Mouse (Mus musculus): ENCODE measurements at regions not wholly inside any gene's neighbourhood (a gene's known extent, or its start where the extent isn't known, plus 50 kb on each side); places are given as distances from the start of the nearest gene placed in this dataset.
A peak's percentile ranks its signal among the peaks of the same experiment; 100 is the strongest.

DNA sequence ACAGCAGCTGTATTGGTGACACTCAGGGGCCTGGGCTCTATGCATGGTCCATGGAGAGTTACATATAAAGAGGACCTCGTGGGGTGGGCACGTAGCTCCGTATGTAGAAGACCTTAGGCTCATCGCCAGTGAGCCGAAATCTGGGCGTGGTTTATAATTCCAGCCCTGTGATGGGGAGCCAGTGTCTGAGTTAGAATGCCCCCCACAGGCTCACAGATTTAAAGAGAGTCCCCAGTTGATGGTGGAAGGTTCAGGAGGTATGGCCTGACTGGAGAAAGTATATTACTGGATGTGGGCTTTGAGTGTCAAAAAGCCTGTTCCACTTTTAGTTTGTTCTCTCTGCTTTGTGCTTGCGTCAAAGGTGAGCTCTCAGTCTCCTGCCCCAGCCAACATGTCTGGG, 54.8 kb downstream of the 1700122O11Rik start:
- peak; percentile 62 for DNase-seq (ENCODE audit: low read depth, low spot score)

DNA sequence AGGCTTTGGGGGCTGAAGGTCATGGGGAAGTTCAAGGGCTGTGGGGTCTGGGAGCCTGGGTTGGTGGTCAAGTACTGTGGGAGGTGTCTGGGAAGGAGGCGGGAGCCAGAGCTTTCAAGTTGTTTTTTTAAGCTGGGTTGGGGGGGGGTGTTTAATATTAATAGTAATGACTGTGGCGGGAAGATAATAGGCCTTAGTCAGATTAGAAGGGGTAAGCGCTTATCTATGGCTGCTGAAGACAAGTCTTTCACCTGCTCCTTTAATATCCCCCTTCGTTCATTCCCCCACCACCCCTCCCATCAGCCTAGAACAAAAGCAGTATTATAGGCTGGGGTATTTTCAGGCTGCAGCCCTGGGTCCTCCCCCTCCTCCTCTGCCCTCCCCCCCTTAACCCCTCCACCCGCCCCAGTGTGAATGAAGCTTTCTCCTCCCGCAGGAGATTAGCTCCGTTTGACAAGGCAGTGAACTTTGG, 56.5 kb downstream of the 1700122O11Rik start:
- no peak for DNase-seq (ENCODE audit: low read depth, low spot score)

DNA sequence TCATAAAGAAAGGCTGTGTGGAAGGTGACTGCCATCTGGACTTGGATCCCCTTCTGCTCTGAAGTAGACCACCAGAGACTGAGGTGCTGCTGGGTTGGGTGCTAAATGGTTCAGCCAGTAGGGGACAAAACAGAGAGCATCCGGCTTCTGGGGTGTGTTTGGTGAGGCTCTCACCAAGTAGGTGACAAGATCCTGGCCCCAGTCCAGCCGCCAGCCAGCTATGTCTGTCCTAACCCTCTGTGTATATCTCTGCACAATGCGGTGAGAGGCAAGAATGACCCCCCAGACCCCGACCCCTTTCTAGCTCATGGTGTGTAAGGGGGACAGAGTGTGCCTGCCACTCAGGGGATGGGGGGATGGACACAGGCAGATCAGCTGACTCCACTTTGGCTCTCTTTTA, 54.8 kb upstream of the Foxp4 start:
- DNase-seq (ENCODE audit: low read depth, low spot score), result no peak

DNA sequence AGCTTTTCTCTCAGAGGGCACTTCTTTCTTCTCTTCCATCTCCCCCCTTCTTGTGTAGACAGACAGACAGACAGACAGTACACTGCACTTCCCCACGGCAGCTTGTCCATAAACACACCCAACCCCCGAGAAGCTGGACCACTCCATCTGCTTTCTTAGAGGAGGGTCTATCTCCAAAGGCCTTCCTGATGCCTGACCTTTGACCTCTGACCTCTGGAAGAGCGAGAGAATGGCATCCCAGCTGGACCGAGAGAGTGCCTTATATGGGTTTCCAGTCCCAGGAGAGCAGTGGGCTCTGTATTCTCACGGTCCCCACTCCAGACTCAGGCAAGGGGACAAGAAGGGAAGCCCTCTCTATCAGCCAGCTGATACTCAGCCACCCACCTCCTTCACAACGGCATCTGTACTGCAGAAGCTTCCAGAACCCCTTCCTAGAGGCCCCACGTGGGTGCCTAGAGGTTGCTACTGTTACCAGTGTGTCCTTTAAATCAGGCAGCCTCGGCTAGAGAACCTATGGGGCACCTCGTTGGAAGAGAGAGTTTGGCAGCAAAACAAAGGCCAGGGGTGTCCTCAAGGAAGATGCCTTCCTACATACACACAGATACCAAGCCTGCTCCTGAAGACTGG, 54.1 kb upstream of the Foxp4 start:
- DNase-seq (ENCODE audit: low read depth, low spot score), result no peak

DNA sequence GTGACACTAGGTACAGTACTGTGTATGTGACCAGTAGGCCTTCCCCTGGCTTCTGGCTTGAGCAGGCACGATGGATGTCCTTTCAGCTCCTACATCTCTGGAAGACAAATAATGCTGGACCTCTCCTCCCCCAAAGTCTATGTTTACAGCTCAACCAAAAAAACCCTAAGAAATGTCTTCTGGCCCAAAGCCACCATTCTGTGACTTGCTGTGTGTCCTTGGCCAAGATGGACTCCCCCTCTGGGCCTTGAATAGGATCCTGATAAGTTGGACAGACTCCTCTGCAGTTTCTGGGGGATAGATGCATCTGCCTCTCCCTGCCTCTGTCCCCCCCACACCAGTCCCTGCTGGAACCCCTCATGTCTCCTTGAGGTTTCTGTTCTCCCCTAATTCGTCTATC, 53.6 kb upstream of the Foxp4 start:
- no peak for DNase-seq (ENCODE audit: low read depth, low spot score)

DNA sequence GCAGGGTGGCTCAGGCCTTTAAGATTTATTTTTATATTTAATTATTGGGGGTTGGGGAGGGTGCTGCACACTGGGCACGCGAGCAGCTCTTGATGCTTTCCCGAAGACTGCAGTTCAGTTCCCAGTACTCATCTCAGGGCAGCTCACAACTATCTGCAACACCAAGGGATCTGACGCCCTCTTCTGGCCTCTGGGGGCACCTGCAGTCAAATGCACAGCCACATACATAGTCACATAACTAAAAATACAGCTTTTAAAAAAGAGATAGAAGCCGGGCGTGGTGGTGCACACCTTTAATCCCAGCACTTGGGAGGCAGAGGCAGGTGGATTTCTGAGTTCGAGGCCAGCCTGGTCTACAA, 52.5 kb upstream of the Foxp4 start:
- DNase-seq (ENCODE audit: low read depth, low spot score), result peak; percentile 83

DNA sequence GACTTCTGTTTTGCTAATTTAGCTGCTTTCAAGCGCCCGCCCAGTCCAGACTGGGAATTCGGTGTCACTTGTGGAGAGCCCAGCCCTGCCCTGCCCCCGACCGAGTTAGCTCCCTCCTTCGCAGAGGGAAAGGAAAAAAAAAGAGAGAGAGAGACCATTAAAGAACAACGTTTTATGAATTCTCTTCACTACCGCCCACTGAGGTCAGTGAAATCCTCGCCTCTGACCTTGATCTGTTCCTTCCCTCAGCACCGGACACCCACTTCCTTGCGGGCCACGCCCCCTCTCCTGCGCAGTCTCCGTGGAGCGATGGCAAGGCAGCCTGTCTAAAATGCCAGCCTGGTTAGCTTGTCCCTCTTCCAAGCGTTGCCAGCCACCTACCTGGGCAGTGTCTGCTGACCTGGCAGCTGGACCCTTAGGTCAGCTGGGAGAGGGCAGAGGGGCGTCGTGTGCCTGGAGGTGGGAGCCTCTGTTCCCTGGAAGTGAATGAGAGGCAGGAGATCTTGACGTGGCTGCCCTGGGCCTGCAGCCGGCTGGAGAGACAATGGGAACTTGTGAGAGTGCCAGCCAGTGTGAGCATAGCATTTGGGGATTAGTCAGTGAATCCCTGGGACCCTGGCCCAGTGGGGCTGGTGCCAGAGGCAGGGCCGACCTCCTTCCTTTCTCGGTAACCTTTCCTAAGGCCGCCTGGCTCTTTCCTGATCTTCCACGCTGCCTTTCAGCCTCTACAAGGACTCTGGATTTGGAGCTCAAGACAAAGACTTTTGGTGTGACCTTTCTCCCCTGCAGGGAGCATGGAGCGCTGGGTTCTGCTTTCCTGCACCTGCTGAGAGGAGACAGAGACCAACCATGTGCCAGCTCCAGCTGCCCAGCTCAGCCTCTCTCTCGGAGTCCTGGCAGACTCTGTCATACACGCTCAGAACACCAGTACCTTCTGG, 51.9 kb upstream of the Foxp4 start:
- DNase-seq (ENCODE audit: low read depth, low spot score), result peak; percentile 91

DNA sequence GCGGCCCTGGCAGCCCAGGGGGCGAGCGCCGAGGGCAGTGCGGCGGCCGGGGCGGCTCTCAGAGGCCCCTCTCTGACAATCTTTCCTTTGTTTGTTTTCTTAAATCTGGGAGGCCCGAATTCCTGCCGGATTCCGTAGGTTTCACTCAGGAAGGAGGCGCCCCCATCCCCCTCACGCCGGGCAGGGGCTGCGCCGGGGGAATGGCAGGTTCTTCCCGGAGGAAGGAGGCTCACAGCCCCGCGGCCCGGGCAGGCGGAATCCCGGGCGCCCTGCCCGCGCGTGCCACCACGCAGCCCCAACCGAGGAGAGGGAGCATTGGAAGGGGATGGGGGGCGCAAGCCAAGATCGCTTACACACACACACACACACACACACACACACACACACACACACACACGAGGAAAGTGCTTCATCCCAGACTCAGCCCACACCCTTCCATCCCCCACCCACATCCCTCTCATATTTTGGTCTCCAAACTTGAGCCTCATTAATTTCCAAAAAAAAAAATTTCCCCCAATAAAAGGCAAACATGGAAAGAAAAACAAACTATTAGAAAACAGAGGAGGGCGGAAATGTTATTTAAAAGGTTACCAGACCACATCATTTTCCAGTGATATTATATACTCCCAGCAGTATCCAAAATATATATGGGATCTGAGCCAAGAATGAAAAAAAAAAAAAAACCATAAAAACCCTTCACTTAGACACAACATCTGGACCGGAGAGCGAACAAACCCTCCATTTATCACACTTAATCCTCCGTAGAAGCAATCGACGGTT, 51.0 kb upstream of the Foxp4 start:
- peak; percentile 67 for DNase-seq (ENCODE audit: low read depth, low spot score)

DNA sequence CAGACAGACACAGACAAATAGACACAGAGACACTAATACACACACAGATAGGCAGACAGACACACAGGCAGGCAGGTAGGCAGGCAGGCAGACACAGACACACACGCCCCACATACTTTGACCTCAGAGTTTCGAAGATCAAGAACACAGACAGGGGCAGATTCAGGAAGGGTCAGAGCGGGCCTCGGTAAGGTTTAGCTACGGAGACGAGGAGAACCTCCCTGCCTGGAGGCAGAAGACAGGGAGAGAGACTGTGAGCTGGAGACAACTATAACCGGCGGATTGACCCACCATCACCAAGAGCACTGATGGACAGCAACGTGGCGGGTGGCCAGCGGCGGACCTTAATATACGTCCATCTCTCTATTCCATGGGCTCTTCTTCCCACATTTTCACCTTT, 50.1 kb upstream of the Foxp4 start:
- no peak for DNase-seq (ENCODE audit: low read depth, low spot score)

Measured in ZHBTc4 (cell line).